Mouse (Mus musculus) heart, adult 2 months (tissue): ENCODE results near the gene Gm10197. TPM values are rescaled to one million over a fixed set of nuclear protein-coding genes. Genes with fewer than 3 reads are reported as not detected.
A peak's percentile ranks its signal among the peaks of the same experiment; 100 is the strongest.

Source experiments
- DNase-seq, 2 experiments: peaks; one replicate each; pipeline ENCODE4 v3.0.0; 2021
- H3K27ac ChIP-seq: fragments of 200-600 bp; 2 replicates; pipeline ENCODE4 v1.8.1; 2022
- H3K27me3 ChIP-seq: fragments of 200-500 bp; 2 replicates; pipeline ENCODE4 v1.6.1; 2012; ENCODE audit warnings: mild to moderate bottlenecking, low read length, inconsistent platforms, mixed read lengths; ENCODE audit not compliant: control insufficient read depth, insufficient read depth
- H3K36me3 ChIP-seq: fragments of 200-500 bp; 2 replicates; pipeline ENCODE4 v1.6.1; 2012; ENCODE audit warnings: low read length, inconsistent platforms; ENCODE audit not compliant: control insufficient read depth, insufficient read depth
- H3K4me1 ChIP-seq: fragments of 200-500 bp; 2 replicates; pipeline ENCODE4 v1.6.1; 2011; ENCODE audit warnings: low read length; ENCODE audit not compliant: control insufficient read depth, insufficient read depth
- H3K4me3 ChIP-seq: fragments of 200-600 bp; 2 replicates; pipeline ENCODE4 v1.8.1; 2022
- H3K79me2 ChIP-seq: fragments of 200-500 bp; replicated peaks from 2 replicates; pipeline ENCODE4 v1.6.1; 2012; ENCODE audit warnings: mild to moderate bottlenecking, inconsistent platforms, low read length, moderate library complexity, mixed read lengths; ENCODE audit not compliant: control insufficient read depth, insufficient read depth
- H3K9ac ChIP-seq: fragments of 200-500 bp; 2 replicates; pipeline ENCODE4 v1.6.1; 2012; ENCODE audit warnings: low read depth, mild to moderate bottlenecking, control low read depth, inconsistent platforms, low read length, mixed read lengths
- CTCF ChIP-seq: fragments of 200-600 bp; IDR thresholded peaks from 2 replicates; pipeline ENCODE4 v1.8.1; 2022; ENCODE audit warnings: antibody characterized with exemption, mild to moderate bottlenecking, moderate library complexity
- EP300 ChIP-seq: fragments of 200-500 bp; IDR thresholded peaks from 2 replicates; pipeline ENCODE4 v1.6.1; 2011; ENCODE audit warnings: low read depth, low read length, control low read depth; ENCODE audit not compliant: insufficient read depth
- POLR2A ChIP-seq: fragments of 200-500 bp; IDR thresholded peaks from 2 replicates; pipeline ENCODE4 v1.6.1; 2011; ENCODE audit warnings: mild to moderate bottlenecking, low read depth, low read length, control low read depth; ENCODE audit not compliant: insufficient read depth
- WGBS: fragments of 180-500 bp; shearing (Covaris S2); methylation state at CpG from one replicate; pipeline ENCODE4 v1.1.7; 2018; 5-methylcytosine and 5-hydroxymethylcytosine counted together
- intact Hi-C: fragments of 180-260 bp; cut with DNase I; formaldehyde crosslinking; loops from one replicate; pipeline ENCODE4 v1.15.1; 2025
- polyA plus RNA-seq: library from polyadenylated mRNA; depleted of rRNA; stranded (reverse); fragments of >200 nt; gene quantifications from 2 replicates; pipeline ENCODE4 v1.2.3, GENCODE M21; 2012; rRNA removed
- total RNA-seq, 2 experiments: library from RNA; stranded (reverse); gene quantifications; 2 replicates each; pipeline ENCODE4 v1.2.3; 2021

The Gm10197 gene
- total and polyA plus RNA-seq, 3 experiments: not detected

GRCm38 (mm10) chr19:53325578-53326295 lies 45.8 kb downstream of the Gm10197 start:
- H3K4me3 ChIP-seq: peak overlapping the region; percentile 55
- H3K9ac ChIP-seq: peak overlapping the region; percentile 68
- peaks cover 1% of the 10 kb centered on the region; the same call in 1 of the 2 replicates for H3K79me2 ChIP-seq
- no peaks in the 10 kb centered on the region for H3K36me3 ChIP-seq
- peak overlapping the region; percentile 68 for H3K27ac ChIP-seq
- H3K27me3 ChIP-seq: no peaks in the 10 kb centered on the region
- intact Hi-C loops: loop anchor here (5.0 kb wide), 1 partner anchor 183 kb away; the partner anchor contains the start of gene Add3
- DNase-seq: peak; percentile 73 to 85
- peaks cover 8% of the 10 kb centered on the region for H3K4me1 ChIP-seq
- 0 out of 2 replicates have a peak, but pooled peaks have one; percentile 8 for TF ChIP-seq EP300
- TF ChIP-seq CTCF: no peak
- TF ChIP-seq POLR2A: peak; percentile 65
- WGBS: 6% methylated on average over 27 of the region's 27 CpGs

GRCm38 (mm10) chr19:53324866-53325265 lies 46.7 kb downstream of the Gm10197 start:
- TF ChIP-seq CTCF (no peak), EP300 (no peak), POLR2A (no peak)
- DNase-seq: no peak
- intact Hi-C loops: loop anchor here (5.0 kb wide), 1 partner anchor 183 kb away; the partner anchor contains the start of gene Add3
- no peaks in the 10 kb centered on the region for H3K27me3 ChIP-seq
- no peak overlapping the region; the same call in 1 of the 2 replicates for H3K27ac ChIP-seq
- no peak overlapping the region for H3K9ac ChIP-seq
- H3K79me2 ChIP-seq: peaks cover under 1% of the 10 kb centered on the region; the same call in 1 of the 2 replicates
- no peak overlapping the region for H3K4me3 ChIP-seq
- H3K4me1 ChIP-seq: peaks cover 8% of the 10 kb centered on the region
- 61% methylated on average over 6 of the region's 6 CpGs for WGBS
- no peaks in the 10 kb centered on the region for H3K36me3 ChIP-seq

GRCm38 (mm10) chr19:53322438-53323048 lies 49.0 kb downstream of the Gm10197 start:
- TF ChIP-seq EP300: no peak
- TF ChIP-seq POLR2A: no peak
- peak; percentile 64 for TF ChIP-seq CTCF
- H3K27ac ChIP-seq: no peak overlapping the region
- peaks cover 10% of the 10 kb centered on the region for H3K4me1 ChIP-seq
- 92% methylated on average over 12 of the region's 12 CpGs for WGBS
- no peak for DNase-seq
- no peak overlapping the region for H3K9ac ChIP-seq
- no peaks in the 10 kb centered on the region; the same call in 1 of the 2 replicates for H3K79me2 ChIP-seq
- no peak overlapping the region for H3K4me3 ChIP-seq
- no peaks in the 10 kb centered on the region for H3K36me3 ChIP-seq
- H3K27me3 ChIP-seq: no peaks in the 10 kb centered on the region
- intact Hi-C loops: no loop called here

Other genes starting within 250 kb of the Gm10197 start
- gene Add3, start 231.3 kb downstream of the Gm10197 start, total RNA-seq: 10 to 100 TPM; 38.9 to 50.5 TPM
- 25.2 and 44.5 TPM in 2 replicates for gene Add3, start 231.3 kb downstream of the Gm10197 start, polyA plus RNA-seq
- gene Mxi1, start 61.2 kb downstream of the Gm10197 start, total RNA-seq: 10 to 100 TPM; 38.7 to 49.6 TPM
- 20.9 and 29.7 TPM in 2 replicates for gene Mxi1, start 61.2 kb downstream of the Gm10197 start, polyA plus RNA-seq
- 10 to 100 TPM; 32.7 to 35.5 TPM for gene Smndc1, start 18.8 kb upstream of the Gm10197 start, total RNA-seq
- 6.2 and 6.3 TPM in 2 replicates for gene Smndc1, start 18.8 kb upstream of the Gm10197 start, polyA plus RNA-seq
- 1 to 10 TPM; 4.7 to 6.9 TPM for gene Dusp5, start 157.3 kb upstream of the Gm10197 start, total RNA-seq
- 7.5 and 7.6 TPM in 2 replicates for gene Dusp5, start 157.3 kb upstream of the Gm10197 start, polyA plus RNA-seq
- 10 to 100 TPM; 65.8 to 74.1 TPM for gene Nutf2-ps1, start 217.3 kb upstream of the Gm10197 start, total RNA-seq
- gene Nutf2-ps1, start 217.3 kb upstream of the Gm10197 start, polyA plus RNA-seq: 155 and 162 TPM in 2 replicates
- gene Smc3, start 228.6 kb upstream of the Gm10197 start, total RNA-seq: 10 to 100 TPM; 20.4 to 20.6 TPM
- gene Smc3, start 228.6 kb upstream of the Gm10197 start, polyA plus RNA-seq: 3.4 and 6.1 TPM in 2 replicates